Mouse (Mus musculus) MEL (cell line): ENCODE measurements around the gene Cox11.

ENCODE experiments used
- CTCF ChIP-seq, 3 experiments: IDR thresholded peaks in 2 of 3; conservative IDR thresholded peaks in 1 of 3; 2 replicates each; pipeline ENCODE4 v1.5.1; 2011 to 2012; ENCODE audit warnings: low read length in 3 of 3, low read depth in 2 of 3, mild to moderate bottlenecking in 2 of 3, improper control_type of control experiment in 1 of 3, inconsistent platforms in 1 of 3, mixed read lengths in 1 of 3, moderate library complexity in 1 of 3; ENCODE audit not compliant: control insufficient read depth in 1 of 3, insufficient read depth in 1 of 3, poor library complexity in 1 of 3, severe bottlenecking in 1 of 3
- POLR2A ChIP-seq, 2 experiments: IDR thresholded peaks; 2 replicates each; pipeline ENCODE4 v1.6.1; 2011 to 2012; ENCODE audit warnings: low read length in 2 of 2, mild to moderate bottlenecking in 2 of 2, control low read depth in 1 of 2, improper control_type of control experiment in 1 of 2, low read depth in 1 of 2, moderate library complexity in 1 of 2; ENCODE audit not compliant: control insufficient read depth in 1 of 2, insufficient read depth in 1 of 2, poor library complexity in 1 of 2
- RCOR1 ChIP-seq: IDR thresholded peaks from 2 replicates; pipeline ENCODE4 v1.6.1; 2012; ENCODE audit warnings: low read depth, mild to moderate bottlenecking, inconsistent platforms, low read length, improper control_type of control experiment

- TF ChIP-seq CTCF (IDR thresholded peaks at IDR 0.05 in 2 of 3, conservative IDR thresholded peaks at IDR 0.05 in 1 of 3; ENCODE audit: control insufficient read depth in 1 of 3, insufficient read depth in 1 of 3, low read depth in 2 of 3, low read length in 3 of 3, poor library complexity in 1 of 3, severe bottlenecking in 1 of 3) (no peak; a peak in 1 of 6 replicates), RCOR1 (no peak), POLR2A (IDR thresholded peaks at IDR 0.05; ENCODE audit: control insufficient read depth in 1 of 2, insufficient read depth in 1 of 2, low read depth in 1 of 2, low read length in 2 of 2, poor library complexity in 1 of 2) (peak; percentile 87 to 96)
These were observed at the start of gene Cox11, which contains the start of gene Stxbp4 for GRCm38 (mm10) chr11:90637440-90638311.
